Mouse (Mus musculus) kidney, adult 18-20 months (tissue): ENCODE measurements around the gene Sumf1.

ENCODE experiments used
- DNase-seq: peaks from one replicate; pipeline ENCODE4 v3.0.0; 2021

Gene Sumf1

DNA sequence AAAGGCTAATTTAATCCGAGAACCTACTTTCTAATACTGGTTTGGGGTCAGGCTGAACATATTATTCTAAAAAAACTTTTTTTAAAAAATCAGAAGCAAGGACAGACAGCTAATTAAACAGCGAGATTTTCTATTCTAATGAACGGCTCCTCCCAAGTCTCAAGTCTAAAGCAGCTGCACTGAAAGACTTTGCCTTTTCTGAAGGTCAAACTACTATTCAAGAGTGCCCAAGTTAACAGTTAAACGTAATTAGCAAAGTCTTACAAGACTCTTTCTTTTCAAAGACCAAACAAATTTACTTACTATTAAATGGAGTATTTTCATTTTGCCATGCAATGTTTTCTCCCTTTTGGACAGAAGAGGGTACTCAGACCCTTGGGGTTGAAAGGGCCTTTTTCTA, 20.8 kb upstream of the Sumf1 start:
- DNase-seq: no peak

DNA sequence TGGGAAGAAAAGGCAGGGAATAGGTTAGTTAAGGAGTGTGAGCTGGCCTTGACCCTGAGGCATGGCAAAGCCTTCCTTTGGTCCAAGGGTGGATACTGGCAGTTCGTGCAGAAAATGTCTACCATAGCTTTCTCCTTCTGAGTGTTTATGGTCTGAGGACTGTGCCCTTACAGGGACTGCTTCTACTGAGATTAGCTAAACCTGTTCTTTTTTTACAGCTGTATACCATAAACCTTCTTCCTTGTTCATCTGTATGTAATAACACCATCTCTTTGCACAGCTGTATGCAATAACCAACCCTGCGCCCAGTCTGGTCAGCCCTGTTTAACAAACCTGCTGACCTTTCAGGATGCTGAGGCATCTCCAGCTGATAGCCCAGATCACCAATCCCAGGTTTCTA, 18.9 kb upstream of the Sumf1 start:
- DNase-seq: no peak

DNA sequence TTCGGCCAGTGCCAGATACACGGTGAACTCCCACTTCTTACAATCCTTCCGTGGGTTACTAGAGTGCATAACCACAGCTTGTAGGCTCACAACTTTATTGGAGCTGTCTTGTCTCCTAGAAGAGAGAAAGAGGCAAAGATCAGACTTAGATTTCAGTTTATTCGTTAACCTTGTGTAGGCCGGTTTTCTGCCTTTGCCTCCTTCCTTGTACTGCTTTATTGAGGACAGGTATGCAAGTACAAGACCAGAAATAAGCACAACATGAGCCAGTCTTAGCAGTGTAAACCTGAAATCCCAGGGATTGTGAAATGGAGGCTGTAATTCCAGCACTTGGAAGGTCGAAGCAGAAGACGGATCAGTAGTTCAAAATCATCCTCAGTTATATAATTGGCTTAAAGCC, 12.9 kb upstream of the Sumf1 start:
- no peak for DNase-seq

DNA sequence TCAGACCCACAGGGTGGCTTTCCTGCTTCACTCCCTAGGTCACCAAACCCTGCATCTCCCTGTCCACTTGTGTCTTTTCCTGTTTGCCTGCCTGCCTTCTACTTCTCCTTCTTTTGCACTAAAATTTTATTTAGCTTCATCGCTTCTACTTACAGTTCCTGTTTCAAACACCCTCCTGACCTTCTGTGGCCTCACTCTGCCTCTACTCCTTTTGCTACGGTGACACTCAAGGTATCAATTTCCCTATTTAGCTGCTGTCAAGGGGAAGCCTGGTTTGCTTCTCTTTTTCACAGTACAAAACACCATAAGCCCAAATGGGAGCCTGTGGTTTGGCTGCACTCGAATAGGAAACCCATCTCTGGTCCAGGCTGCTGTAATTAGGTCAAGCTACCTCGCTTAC, 11.7 kb upstream of the Sumf1 start:
- DNase-seq: no peak

DNA sequence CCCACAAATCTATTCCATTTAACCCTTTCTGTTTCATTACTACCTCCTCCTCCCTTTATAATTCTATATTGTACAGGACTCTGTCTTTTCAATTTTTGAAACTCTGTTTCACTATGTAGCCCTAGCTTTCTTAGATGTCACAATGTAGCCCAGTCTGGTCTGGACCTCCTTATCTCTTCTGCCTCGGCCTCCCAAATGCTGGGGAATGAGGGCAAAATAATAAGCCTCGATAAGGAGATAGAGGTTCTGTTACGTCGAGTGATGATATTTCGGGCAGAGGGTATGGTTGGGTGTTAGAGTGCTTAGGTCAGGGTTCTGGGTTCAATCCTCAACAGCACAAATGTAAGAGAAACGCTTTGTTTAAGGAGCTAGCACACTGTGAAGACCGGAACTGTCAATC, 11.3 kb upstream of the Sumf1 start:
- no peak for DNase-seq

DNA sequence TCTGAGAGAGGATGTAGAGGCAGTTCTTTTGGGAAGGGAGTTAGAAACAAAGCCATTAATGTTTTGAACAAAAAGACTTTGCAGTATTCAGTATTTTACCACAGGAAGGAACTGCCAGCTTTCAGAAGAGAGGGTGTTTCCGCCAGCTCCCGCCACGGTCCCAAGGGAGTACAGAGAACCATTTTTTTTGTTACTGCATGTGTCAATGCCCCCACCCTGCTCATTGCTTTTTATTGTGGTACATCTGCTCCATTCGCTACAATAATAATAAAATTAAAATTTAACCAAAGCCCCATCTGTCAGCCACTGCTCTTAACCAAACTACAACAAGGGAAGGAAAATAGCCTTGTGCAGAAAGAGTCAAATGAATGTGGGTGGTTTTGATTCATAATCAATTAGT, 7.2 kb upstream of the Sumf1 start:
- no peak for DNase-seq

DNA sequence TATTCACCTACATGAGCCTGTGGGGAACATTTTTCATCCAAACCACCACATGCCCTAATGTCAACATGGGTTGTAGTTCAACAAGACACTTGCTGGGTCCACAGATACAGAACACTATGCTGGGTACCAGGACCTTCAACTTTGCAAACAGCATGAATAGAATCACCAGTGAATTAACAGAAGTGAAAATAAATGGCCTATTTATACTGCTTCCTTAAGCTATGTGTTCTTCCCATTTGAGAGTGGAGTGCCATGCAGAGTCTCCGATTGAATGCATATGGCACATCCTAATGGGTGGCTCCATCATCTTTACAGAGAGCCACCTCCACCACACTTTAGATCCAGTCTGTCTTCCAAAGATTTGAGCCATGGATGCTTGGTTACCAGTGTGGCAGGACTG, 5.3 kb upstream of the Sumf1 start:
- no peak for DNase-seq

DNA sequence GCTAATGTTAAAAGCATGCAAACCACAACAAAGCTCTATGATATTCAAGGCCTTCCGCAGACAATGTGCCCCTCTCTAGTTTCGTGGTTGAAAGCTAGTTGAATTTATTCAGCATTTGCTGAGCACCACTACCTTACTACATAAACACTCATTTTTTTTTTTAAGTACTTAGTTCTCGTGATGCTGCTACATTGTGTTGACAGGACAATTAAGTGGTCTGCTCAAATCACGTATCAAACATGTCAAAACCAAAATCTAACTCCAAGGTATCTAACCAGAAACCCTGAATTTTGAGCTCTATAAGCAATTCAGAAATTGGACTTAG, 265 bp upstream of the Sumf1 start:
- no peak for DNase-seq

DNA sequence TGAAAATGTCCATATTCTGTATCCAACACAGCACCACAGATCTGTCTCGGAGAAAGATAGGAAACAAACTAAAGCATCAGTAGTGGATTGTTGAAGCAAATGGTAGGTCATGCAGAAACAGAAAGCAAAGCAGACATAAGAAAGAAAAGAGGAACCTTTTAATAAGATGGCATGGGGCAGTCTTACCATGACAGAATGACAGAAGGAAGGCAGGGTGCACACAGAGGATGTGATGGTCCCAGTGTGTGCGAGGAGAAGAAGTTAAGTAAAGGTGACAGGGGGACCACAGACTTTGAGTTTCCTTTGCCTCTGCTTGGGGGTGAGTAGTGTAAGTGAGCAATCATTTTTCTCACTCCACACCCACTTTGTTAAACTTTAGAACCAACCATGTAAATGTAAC, 6.3 kb downstream of the Sumf1 start:
- DNase-seq: no peak

DNA sequence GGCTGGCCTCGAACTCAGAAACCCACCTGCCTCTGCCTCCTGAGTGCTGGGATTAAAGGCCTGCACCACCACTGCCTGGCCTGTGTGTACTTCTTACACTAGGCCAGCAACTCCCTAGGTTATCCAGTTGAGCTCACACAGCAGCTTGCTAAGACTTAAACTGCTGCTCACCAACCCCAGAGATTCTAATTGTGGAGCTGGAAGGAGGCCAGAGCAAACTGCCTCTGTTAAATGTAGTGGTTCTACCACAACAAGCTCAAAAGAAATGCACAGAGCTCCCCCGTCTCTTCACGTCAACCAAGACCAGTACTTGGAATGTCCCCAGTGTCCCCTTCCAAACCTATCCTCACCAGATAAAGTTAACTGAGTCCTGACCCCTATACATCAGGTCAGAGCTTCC, 11.2 kb downstream of the Sumf1 start:
- DNase-seq: no peak

DNA sequence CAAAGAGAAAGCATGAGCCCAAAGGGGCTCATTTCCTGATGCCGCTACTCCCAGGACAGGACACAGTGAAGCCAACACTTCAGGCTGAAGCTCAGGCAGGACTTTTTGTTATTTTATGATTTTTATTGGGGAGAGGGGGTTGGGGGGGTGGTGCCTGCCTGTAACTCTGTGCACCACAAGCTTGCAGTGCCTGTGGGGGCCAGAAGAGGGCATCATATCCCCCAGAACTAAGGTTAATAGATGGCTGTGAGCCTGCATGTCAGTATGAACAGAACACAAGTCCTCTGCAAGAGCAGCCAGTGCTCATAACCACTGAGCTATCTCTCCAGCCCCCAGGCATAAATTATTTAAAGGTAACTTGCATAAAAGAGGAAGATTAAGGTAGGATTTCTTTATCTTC, 13.2 kb downstream of the Sumf1 start:
- no peak for DNase-seq

DNA sequence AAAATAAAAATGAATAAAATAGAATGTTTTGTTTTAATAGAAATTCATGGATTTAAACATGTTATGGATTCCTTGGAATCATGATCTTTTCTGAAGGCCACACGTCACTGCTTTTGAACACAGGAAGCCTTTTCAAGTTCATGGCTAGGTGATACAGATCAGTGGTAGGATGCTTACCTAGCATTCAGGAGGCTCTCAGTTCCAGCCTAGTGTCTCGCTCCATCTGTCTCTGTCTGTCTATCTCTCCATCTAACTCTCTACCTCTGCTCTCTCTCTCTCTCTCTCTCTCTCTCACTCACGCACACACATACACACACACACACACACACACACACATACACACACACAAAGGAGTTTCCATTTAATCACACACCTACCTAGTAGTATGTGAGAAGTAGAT, 15.9 kb downstream of the Sumf1 start:
- no peak for DNase-seq

DNA sequence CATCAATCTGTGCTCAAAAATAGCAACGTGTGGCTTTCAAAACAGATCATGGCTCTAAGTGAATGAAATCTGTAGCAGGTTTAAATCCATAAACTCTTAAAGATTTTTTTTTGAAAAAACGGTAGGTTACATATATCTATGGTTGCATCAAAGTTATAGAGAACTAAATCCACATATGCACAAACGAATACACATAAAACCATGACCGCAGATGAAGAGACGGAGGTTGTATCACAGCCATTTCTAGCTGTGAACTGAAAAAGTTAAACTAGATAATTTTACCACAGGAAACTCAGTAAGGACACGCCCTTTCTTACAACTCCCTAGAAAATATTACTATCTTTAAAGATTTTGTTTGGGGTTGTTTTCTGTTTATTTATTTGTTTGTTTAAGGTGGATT, 16.7 kb downstream of the Sumf1 start:
- DNase-seq: no peak

DNA sequence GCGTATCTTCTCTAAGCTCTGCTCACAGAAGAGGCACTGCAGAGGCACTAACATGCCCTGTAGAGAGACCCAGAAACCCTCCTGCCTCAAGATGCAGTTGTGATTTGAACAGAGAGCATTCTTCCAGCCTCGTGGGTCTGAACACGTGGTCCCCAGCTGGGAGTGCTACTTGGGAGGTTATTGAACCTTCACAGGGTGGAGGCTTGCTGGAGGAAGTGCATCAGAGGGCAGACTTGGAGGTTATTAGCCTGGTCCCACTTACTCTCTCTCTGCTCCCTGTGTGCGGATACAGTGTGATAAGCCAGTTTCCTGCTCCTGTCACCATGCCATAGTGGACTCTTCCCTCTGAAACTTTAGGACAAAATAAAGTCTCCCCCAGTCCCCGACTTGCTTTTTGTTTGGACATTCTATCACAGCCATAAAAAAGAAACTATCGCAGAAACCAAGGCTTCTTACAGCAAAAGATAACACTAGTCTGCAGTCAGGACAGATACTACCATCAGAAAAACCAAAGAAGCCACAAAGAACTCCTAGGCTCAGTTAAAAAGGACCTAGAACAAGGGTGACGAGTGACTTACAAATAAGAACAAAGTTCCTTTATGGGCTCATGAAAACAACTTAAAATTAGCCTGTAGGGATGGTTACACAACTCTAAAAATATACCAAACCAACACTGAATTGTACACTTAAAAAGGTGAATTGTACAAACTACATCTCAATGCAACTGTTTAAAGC, 17.3 kb downstream of the Sumf1 start:
- DNase-seq: no peak

DNA sequence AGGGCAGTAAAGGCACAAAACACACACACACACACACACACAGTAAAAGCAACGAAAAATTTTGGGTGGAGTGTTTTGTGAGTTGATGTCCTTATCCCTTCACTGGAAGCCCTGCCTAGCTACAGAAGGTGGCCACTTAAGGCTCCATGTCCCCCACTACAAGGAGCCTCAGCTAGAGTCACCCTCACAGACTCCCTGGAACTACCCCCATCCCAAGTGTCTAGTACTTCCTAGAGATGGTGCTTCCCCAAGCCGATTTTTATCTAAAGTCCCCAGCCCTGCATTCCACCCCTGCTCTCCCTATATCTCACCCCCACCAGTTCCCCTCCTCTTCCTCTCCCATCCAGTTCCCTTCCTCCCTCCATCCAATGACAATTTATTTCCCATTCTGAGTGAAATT, 19.8 kb downstream of the Sumf1 start:
- DNase-seq: no peak

DNA sequence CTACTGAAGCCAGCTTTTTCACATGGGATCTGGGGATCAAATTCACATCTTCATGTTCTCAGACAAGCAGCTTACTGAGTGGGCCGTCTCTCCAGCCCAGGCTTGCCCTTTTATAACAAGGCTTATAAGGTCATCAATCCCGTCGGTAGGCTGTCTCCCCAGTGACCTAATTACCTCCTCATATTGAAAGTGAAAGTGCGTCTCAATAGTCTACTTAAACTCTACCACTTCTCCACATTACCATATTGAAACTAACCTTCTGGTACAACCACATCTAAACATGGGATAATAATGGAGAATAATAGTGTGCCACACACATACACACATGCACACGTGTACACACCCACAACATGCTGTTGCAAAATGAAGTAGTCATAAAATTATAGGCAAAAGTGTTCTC, 20.4 kb downstream of the Sumf1 start:
- no peak for DNase-seq

DNA sequence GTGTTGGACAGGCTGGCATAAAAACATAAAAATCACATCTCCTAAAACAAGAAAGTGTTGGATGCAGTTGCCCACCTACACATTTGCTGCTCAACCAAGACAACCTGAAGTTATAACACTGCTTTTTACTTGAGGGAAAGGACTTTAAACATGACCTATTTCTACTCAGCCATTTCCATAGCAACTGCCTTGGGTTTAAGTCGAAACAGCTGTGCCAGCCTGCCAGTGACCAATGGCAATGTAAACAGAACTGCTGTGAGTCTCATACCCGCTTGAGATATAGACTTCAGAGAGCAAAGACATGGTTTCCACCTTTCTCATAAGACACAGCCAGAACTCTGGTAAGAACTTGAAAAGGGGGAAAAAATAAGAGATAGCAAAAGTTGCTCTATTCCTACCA, 24.8 kb downstream of the Sumf1 start:
- DNase-seq: no peak

DNA sequence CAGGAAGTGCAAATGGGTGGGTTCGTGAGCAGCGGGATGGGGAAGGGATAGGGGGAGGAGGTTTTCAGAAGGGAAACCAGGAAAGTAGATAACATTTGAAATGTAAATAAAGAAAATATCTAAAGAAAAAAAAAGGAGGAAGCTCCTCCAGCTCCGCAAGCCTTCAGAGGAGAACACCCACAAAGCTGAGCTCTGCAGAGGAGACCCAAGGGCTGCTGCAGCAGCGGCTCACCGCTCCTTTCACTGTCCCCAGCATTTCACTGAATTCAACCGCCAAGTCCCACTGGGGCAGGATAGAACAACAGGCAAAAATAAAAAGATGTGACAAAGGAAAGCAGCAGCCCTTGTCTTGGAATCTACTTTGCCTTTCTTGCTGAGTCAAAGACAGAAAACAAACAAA, 28.5 kb downstream of the Sumf1 start:
- DNase-seq: no peak

DNA sequence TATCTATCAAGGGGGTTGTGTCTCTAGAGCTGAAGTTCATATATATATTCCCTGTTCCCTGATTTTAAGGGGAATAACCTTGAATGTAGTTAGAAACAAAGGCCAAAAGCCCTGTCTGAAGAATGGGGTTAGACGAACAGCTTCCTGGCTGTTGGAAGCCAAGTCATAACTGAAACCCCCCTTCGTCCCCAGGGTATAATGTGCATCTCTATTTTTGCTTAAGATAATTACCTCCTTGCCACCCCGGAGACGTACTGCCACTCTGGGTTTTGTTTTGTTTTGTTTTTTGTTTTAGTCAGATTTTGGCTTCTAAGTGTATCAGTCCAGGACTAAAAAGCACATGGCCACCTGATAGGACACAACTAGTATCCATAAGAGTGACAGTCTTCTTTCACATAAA, 31.1 kb downstream of the Sumf1 start:
- no peak for DNase-seq

DNA sequence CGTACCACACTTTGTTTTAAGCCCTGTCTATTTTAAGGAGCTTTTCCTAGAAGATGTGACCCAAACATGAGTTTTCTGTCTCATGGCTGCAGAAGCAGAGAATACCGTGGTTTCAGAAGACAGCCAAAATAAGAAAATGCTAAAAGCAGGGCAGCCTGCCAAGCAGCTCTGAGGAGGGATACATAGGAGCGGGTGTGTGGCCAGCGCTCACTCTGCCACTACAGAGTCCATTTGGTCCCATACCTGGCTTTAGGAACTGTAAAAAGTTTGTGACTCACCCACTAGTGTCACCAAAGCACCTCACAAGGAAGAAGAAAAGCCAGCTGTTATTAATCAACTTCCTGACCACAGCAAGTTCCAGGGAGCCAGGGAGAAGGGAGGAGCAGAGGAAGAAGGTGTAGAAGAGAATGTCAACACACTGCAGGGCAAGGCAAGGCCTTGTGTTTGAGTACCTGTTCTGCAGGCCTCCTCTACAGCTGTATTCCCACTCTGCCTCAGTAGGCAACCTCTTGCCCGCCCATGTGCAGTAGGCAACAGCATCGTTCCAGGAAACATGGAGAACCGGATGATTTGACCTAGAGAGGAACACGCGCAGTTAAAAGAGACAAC, 32.6 kb downstream of the Sumf1 start:
- peak; percentile 23 for DNase-seq

DNA sequence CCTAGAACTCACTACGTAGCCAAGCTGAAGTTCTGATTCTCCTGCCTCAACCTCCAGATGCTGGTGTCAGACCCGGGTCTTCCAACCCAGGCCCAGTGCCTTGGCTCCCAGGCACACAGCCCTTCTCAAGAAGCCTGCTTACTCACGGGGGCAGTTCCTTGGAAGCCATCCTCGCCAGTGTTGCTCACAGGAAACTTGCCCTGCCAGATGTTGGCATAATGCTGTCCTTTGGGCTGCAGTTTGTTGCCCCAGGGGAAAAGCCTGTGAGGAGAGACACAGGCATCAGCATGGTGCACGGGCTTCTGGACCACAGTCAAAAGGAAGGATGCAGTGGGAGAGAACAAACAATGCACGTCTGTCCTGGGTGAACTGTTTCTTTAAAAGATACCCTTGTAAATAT, 33.3 kb downstream of the Sumf1 start:
- no peak for DNase-seq

DNA sequence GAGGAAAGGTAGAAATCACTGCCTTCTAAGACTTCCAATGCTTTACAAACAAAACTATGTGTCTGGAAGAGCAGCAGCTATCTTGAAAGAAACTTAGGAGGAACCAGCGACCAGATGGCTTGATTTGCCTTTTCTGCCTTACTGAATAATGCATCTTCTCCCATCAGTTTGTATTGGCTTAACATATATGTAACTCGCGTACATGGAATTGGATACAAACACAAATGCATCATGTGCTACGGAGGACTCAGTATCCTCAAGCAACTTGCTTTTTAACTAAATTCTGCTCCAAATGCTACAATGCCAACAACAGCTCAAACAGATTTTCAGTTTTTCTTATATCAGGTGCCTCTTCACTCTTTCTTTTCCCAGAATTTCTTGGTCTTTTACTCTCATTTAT, 36.1 kb downstream of the Sumf1 start:
- DNase-seq: no peak

DNA sequence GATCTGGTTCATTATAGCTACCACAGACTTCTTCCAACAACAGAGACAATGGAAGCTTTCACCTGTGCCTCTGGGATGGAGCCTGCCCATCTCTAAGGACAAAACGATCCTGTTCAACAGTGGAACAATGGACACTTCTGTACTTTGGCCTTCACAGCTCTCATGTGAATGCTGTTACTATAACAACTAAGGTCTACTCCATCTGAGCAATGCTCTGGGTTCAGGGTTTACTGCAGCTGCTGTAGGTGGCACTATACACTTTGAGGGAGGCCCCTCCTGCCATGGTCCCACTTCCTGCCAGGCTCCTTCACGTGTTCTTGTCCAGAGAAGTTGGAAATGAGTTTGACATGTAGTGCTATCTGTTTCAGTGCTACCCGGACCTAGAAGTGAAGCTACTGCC, 36.9 kb downstream of the Sumf1 start:
- no peak for DNase-seq

DNA sequence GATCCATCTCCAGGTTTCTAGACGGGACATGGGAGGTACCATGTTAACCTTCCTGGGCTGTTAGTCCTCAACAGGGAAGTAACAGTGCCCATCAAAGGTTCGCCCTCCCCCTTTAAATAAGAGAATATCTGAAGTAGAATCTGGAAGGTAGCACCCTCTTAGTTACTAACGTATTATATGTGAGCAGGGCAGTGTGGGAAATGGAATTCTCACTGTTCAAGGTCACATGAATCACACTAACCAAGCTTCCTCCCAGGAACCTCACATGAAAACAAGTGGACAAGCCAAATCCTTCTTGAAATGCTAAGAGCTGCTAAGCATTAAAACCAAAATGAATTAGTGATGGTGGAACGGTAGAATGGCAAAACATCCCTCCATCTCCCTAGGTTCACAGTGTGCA, 38.7 kb downstream of the Sumf1 start:
- DNase-seq: no peak

DNA sequence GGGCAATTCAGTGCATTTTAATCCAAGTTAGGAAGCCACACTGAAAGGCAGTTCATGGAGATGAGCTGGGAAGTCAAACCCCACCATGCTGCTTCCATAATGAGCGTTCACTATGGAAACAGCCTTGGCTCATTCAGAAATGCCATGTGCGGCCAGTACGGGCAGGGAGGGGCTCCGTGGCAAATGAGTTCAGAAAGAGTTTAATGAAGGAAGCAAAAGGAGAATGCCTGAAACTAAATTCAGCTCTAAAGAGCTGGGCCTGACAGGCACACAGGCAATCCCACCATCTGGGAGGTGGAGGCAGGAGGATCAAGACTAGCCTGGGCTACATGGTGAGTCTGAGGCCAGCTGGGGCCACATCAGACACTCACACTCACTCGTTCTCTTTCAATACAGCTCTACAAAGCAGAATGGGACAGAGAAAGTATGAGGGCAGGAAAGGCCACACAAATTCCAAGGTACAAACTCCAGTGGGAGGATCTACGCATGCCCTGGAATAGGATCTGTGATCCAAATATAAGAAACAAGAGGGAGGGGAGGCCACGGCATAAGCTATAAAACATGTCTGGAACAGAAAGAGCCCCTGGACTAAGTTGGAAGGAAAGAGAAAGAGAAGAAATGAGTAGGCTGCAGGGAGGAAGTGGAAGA, 39.3 kb downstream of the Sumf1 start:
- DNase-seq: peak; percentile 54
